Mouse (Mus musculus) adrenal gland, postnatal 10 days (tissue): ENCODE data around the gene Flvcr2. TPM values are rescaled to one million over a fixed set of nuclear protein-coding genes. Genes with fewer than 3 reads are reported as not detected.
A peak's percentile ranks its signal among the peaks of the same experiment; 100 is the strongest.
"Not testable (repeated sequence)": the region's sequence is repeated elsewhere in the genome, so short reads cannot be mapped to it uniquely, and the experiment has no call there.

Experiments
- DNase-seq: peaks from one replicate; pipeline ENCODE4 v3.0.0; 2021; ENCODE audit warnings: mixed read lengths
- long read RNA-seq, 2 experiments: library from polyadenylated mRNA; stranded (forward); transcript quantifications; one replicate each; pipeline ENCODE4 v2.0.0; 2021
- total RNA-seq, 2 experiments: library from RNA; stranded (reverse); gene quantifications; 2 replicates each; pipeline ENCODE4 v1.2.3; 2021

Gene Flvcr2
- total RNA-seq, result 1 to 10 TPM; 5.2 to 7.1 TPM
- long read RNA-seq, experiment 1, transcript Flvcr2-201 (10 exons, 3,435 nt), result major isoform, 8 of 13 reads
- long read RNA-seq, experiment 1, partial matches to known transcripts, result 1 of 13 reads
- long read RNA-seq, experiment 1, other reads (novel, unspliced or antisense), result 4 of 13 reads
- long read RNA-seq, experiment 2, partial matches to known transcripts, result 0 of 3 reads
- long read RNA-seq, experiment 2, other reads (novel, unspliced or antisense), result 1 of 3 reads

DNA sequence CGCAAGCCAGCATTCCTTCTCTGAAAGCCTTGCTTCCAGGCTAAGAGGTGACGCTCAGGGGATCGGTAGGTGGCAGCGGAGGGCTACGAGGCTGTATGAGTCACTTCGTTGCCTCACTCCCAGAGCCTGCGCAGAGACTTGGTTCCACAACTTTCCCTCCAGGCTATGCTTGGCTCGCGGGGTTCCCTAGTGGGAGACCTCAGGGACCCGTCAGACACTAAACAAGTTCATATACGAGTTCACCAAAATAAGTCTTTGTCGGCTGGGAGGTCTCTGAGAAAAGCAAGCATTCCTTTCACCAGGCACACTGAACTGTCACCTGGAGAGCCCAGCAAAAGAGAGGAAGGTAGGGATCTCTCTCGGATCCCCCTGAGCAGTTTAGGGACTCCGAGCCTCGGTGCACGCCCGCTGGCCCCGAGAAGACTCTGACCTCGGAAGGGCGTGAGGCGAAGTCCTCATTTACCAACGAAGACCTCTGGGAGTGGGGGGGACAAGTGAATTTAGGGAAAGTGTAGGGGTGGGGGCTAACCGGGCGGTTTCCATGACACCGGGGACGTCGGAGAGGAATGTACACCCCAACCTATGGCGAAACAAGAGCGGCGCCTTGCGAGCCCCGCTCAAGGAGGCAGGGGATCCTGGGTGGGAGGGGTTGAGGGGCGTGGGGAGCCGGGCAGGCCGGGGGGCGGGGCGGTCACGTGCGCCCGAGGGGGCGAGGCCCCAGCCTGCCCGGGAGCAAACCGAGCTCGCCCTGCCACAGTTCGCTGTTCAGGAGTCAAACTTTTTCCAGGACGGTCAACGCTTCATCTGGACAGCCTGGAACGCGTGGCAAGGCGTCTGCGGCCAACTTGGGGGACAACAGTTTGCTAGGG lies at the start of gene Flvcr2:
Gene Flvcr2 (plus strand): TSS at position 713 of the 869 bp plus-strand sequence.
- DNase-seq, result peak; percentile 89

DNA sequence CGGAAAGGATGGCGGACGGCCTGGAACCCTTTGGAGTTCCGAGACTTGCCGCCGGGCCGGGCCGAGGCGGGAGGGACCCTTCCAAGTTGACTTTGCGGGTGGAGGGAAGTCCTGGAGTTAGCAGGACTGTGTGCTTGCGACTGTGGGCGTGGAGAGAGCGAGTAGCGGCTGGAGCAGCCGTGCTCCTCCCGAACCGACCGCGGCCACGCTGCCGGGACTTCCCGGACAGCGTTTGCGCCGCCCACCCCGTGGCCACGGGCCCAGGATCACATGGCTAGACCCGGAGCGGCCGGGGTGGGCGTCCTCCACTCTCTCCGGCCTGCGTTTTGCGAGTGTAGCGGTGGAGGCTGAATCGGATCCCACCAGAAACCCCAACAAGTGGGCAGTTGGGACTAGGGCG lies 48.2 kb upstream of the Flvcr2 start:
- DNase-seq, result not testable (repeated sequence)

DNA sequence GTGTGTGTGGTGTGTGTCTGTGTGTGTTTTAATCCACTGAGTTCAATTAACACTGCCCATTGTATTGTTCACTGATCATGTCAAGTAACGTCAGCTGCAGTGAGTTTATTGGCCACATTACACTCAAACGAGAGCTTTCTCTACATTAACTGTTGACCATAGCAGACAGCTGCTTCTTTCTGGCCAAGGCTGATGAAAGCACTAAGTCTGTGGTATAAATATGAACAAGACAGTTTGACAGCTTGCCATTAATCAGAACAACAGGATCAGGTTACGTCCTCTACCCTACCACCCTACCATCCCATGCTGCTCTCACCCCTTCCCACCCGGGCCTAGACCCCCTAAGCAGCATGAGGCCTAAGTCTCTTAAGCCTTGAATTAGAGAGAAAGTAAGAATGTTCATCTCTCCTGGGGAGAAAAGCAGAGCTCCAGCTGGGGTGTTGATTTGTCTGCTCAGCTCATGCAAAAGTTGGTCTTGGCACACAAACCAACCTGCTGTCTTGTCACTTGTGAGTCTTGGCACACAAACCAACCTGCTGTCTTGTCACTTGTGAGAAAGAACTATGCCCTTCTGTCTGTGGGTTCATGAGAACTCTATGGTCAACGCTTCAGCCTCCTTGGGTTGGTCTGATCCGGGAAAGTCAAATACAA lies 46.0 kb upstream of the Flvcr2 start:
- no peak for DNase-seq

DNA sequence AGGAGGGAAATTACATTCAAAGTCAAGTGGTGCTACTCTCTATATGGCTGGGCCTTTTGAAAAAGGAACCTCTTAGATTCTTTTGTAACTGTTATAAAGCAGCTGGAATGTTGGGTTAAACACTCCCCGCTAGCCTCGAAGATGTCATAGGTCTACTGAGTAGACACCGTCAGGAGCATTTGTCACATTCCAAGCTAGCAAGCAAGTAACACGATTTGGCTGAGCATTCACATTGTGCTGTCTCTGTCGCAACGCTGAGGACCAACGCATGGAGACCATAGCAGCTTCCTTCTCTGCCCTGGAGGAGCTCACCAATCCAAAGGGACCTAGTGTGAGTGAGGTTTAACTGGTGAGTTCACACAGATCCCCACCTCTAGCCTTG lies 45.5 kb upstream of the Flvcr2 start:
- no peak for DNase-seq

DNA sequence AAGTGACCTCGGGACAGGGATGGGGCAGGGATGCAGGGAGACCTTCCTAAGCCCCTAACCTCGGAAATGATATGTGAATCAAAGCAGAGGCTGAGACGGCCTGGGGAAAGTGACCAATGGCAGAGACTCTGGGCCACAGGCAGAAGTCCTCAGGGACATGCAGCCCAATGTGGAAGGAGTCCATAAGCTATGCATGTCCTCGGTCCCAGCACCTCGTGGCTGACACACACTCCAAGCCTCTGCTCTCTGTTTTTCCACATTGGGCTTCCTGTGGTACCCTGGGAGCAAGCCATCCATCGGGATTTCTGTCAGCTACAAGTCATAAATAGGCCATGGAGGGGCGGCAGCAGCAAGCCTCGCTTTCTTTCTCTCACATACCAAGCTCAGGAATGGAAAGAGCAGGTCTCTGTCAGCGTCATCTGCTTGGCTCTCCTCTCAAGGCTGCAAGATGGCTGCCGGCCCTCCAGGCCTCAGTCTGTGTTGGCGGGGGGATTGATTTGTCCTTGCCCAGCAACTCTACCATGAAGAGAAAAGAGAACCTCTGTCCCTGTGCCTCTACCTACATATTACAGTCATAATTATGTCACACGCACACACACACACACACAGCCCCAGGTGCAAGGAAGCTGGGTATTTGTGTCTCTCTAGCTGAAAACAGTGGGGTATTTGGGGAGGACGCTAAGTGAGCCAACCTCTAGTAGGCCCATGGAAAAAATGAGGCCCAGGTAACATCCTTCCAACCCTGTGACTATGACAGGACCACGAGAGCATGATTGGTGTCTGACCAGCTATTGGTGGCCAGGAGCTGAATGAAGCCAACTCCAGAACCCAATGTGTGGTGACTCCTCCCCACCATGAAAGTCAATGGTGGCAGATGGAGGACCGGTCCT lies 43.9 kb upstream of the Flvcr2 start:
- DNase-seq, result no peak

DNA sequence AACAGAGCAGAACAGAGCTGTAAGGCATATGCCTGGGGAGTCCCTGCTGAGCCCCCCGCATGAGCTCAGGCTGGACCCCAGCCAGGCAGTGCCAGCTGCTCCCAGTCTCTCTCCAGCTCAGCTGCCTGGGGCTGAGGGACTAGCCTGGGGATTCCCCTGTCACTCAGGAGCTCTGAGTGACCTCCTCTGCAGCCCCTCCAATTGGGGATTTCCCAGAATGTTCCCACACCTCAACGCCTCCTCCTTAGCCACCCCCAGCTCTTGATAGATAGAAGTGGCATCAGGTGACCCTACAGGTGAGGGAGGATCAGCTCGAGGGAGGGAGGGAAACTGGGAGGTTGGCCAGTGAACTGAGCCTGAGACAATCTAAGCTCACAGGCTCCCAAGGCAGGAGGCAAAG lies 42.8 kb upstream of the Flvcr2 start:
- no peak for DNase-seq

DNA sequence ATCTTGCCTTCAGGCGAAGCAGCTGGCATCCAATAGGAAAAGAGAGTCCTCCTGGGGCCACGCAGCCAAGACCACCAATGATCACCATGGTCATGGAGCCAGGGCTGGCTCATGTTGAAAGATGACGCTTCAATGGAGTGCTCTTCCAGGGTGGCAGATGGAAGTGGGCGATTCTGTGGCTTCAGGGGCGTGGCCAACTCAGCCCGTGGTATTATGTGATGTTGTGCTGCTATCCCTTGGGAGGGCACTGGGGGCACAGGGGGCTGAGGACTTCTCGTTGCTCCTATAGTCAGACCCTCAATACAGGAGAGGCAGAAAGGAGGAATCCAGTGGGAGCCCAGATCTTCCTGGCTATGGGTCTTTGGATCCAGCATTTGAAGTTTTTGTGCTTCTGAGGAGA lies 41.8 kb upstream of the Flvcr2 start:
- no peak for DNase-seq

DNA sequence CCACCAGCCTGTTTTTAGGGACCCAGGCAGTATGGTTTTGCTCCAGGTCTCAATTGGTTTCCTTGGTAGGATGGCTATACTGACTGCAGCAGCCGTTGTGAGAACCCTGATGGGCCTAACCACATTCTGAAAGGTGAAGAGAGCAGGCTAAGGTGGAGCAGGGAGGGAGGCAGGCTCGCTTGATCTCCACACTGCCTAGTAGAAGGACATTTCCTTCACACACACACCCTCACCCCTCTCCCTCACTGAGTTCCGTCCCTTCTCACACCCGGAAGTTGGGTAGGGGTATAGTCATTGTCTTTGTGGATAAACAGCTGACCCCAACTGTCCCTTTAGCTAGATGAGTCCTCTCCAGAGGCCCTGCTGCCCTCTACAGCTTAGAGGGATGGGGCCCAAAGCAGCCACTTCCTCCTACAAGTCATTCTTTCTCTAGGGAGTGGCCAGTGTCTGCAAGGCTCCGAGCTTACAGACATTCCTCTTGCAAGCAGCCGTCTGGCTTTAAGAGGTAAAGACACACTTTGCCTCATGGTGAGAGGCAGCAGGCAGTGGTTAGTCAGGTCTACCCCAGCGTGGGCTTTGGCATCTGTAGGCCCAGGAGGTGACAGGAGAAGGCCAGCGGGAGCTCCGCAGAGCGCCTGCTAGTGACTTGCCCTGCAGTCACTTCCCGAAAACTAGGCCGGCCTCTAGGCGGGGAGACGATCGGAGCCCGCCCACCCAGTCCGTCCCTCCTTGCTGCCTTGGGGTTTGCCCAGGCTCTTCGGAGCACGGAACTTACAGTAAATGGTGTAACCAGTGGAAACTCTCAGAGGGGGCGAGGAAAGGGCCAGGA lies 41.1 kb upstream of the Flvcr2 start:
- DNase-seq, result peak; percentile 91

DNA sequence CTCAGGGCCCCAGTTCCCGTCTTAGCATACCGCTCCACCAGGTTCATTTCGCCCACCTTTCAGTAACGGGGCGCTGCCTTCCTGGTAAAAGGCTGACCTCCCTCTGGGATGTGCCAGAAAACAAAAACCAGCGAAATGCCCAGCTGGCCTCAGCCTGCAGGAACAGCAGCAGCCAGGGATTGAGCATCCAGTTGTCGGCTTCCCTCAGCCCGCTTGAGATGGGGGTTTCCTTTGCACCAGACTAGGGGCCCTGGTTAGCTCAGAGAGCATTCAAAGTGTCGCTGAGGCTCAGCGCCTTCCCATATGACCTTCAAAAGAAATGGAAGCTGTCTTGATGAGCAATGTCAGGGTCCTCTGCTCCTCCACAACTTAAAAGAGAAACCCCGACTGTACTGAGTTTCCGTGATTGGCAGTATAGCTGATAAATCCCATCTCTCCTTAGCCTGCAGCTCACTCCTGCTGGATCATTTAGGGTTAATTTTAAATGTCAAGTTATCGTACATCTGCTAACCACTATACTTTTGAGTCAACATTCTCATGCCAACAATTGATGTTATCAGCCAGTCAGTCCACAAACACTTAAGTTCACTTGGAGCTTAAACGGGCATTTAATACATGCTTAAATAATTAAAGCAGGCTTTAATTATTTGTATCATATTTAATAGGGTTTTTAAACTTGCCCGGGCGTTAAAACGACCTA lies 40.4 kb upstream of the Flvcr2 start:
- DNase-seq, result no peak

DNA sequence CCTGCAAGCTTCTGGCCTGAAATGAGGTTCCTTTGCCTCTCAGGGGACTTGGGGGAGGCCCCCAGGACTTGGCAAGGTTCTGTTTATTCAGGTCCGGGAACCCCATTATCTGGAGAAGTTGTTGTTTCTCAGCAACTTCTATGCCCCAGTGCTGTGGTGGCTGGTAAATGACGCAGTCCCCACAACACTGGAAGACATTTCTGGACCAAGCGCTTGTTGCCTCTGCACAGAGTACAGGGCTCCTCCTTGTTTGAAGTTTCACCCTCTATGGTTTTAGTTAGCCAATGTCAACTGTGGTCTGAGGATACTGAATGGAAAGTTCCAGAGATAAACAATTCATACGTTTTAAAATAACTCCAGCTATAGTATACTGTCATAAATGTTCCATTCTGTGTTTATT lies 39.4 kb upstream of the Flvcr2 start:
- no peak for DNase-seq

DNA sequence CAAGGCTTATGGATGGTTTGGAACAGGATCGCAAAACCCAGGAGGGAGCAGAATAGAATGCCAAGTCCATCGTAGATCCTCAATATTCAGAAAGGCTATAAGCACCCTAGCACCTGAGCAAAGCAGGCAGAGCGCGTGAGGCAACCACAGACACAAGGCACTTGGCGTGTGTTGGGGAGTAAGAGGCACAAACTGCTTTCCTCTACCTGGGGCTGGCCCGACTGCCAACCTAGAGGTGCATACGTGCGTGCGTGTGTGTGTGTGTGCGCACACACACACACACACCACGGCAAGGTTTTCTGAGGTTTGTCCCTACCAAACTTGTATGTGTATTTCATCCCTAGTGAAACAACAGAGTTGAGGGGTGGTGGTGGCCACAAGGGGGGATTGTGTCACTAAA lies 38.9 kb upstream of the Flvcr2 start:
- no peak for DNase-seq

DNA sequence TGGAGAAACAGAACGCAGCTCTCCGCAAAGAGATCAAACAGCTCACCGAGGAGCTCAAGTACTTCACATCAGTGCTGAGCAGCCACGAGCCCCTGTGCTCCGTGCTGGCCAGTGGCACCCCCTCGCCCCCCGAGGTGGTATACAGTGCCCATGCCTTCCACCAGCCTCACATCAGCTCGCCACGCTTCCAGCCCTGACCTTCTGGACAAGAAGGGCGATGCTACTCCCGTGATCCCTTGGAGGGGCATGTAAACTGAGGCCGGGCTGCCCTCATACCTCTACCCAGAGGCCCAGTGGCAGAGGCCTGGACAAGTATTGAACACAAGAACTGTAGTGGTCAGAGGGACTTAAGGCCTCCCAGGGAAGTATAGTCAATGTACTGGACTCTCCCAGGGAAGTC lies 37.8 kb upstream of the Flvcr2 start:
- DNase-seq, result no peak

DNA sequence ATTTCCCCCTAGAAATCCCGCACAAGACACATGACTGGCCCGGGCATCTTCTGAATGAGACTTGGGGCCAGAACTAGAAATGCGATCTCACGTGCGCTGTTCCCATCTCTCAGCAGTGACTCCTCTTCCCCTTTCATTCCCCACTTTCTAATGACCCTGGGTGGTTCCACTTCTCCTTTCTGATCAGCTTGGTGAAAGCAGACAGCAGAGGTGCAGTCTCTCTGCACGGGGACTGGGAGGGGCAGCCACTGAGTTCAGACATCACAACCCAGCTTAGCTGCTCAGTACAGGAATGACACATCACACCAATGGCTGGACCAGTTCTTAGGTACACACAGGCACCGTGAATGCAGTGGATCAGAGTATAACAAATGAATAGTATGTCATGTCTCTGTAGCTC lies 35.6 kb upstream of the Flvcr2 start:
- DNase-seq, result no peak

DNA sequence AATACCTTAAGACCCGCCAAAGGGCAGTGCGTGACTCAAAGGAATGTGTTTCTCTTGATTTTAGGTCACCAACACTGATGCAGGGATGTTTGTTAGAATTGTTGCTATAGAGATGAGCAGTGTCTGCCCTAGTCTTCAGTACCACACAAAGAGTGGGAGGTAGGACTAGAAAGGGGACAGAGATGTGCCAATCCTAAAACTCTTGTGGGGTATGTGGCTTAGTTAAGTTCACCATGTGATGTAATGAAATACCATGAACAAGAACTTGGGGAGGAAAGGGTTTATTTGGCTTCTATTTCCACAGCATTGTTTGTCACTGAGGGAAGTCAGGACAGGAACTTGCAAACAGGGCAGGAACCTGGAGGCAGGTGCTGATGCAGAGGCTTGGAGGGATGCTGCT lies 33.8 kb upstream of the Flvcr2 start:
- no peak for DNase-seq

DNA sequence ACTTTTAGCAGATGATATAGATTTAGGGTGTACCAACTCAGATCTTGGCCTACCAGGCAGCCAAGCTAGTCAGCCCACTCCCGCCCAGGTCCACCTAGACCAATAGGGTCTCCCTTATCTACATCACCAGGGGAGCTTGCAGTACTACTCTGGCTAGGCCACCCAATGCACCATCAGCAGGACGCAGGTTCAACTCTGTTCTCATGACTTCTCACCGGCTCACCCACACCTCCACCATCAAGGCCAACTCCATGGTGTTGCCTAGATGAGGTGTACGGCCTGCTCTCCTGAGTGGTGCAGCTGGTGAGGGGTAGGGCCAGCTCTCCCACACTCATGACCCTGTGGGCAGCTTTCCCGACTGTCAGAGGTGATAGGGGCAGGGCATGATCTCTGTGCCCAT lies 32.2 kb upstream of the Flvcr2 start:
- no peak for DNase-seq

DNA sequence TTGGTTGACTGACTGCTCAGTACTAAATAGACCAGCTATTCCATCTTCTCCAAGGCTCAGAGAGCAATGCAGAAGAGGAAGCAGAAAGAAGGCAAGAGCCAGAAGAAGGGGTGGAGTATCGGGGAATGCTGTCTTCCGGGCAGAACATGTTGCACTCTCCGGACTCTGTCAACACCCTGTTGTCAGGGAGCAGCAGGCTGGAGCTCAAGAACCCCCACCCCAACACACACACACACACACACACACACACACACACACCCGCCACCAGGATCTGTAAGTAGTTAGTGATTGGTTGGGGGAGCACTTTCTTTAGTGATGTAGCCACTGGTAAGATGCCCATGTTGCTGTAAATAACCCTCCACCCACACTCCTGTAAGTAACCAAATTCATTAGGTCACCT lies 21.0 kb upstream of the Flvcr2 start:
- no peak for DNase-seq

DNA sequence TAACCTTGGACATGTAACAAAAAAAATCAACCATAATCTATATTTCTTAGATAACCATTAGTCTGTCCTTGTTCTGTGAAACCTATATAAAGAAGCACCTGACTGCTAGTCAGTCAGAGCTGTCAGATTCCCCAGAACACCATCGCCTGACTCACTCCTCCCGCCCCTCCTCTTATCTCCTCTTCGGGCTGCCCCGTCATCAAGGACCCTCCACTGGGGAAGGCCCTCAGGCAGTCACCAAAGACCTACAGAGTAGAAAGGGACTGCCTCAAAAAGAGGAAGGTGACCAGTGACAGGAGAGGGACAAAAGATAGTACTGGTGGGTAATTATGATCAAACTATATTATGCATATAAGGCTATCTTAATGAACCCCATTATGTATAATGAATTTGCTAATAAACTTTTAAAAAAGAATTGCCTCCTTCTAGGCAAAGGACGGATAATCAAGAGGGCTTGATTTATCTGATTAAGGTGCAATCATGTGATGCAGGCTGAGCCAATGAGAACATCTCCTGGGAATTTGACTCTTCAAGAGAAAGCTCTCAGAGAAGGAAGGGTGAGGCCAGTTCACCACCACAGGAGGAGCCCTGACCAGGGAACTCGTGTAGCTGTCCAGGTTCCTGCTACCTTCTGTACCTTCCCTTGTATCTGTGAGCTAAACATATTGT lies 19.5 kb upstream of the Flvcr2 start:
- no peak for DNase-seq

DNA sequence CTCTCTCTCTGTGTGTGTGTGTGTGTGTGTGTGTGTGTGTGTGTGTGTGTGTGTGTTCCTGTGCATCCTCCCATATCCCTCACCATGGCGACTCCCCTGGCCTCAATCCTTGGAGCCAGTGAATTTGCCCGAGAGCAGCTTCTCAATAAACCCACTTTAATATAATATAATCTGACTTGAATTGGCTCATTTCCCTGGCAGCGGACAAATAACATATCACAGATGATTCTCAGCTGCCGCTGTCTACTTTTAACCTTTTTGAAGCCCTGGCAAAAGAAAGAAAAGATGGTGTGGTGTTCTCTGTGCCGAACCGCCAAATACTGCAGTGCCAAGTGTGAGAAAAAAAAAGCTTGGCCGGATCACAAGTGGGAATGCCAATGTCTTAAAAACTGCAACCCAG lies 18.2 kb upstream of the Flvcr2 start:
- no peak for DNase-seq

DNA sequence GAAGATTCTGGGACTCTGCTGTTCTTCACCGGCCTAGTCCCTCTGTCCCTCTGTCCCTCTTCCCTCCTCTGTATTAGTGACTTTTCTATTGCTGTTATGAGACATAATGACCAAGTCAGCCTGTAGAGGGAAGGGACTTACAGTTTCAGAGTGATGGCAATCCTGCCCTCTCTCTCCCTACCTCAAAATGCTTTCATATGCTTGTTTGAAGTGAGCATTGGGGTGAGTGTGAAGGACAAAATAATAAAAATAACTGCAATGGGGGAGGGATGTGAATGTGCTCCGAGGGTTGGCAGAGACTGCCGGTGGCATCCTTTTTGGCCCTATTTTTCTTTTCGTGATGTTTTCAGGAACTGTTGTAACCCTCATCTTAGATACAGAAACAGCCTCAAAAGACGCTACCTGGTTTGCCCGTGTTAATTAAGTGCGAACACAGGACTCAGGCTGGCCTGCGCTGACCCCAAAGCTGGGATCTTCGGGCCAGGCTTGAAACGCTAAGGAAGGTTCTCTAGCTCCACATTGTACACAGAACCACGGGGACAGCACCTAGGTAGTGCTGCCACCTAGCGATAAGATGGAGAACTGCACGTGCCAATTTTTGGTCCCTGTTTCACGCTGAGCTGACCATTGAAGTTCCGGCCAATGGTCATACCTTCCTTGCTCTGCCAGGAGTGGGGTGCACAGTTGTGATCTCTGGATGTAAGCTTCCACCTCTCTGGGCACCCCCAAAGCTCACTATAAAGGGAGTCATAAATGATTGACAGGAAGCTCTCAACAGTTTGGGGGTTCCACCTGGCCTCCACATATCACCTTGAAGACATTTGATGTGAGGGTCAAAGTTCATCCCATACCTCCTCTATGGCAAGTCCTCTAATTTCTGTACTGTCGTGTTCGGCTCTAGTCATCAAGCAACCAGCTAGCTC lies 17.1 kb upstream of the Flvcr2 start:
- DNase-seq, result peak; percentile 85
